Mouse (Mus musculus) cerebellum, adult 11 months (tissue): ENCODE data around the gene Gpc5.

Source experiments
- DNase-seq: peaks from one replicate; pipeline ENCODE4 v3.0.0; 2022

Gpc5 gene

GRCm38 (mm10) chr14:115369611-115370167, 277.7 kb downstream of the Gpc5 start:
- DNase-seq, result no peak

- DNase-seq, result no peak
Measured at GRCm38 (mm10) chr14:115371131-115371530, 279.1 kb downstream of the Gpc5 start.

GRCm38 (mm10) chr14:115391831-115392230, 299.8 kb downstream of the Gpc5 start:
- DNase-seq, result no peak

GRCm38 (mm10) chr14:115392894-115393524, 301.0 kb downstream of the Gpc5 start:
- DNase-seq, result peak; percentile 3

- no peak for DNase-seq
Measured at GRCm38 (mm10) chr14:115406596-115406995, 314.6 kb downstream of the Gpc5 start.

- no peak for DNase-seq
Measured at GRCm38 (mm10) chr14:115407309-115407930, 315.4 kb downstream of the Gpc5 start.

- DNase-seq, result no peak
Measured at GRCm38 (mm10) chr14:115410881-115411280, 318.9 kb downstream of the Gpc5 start.

GRCm38 (mm10) chr14:115411513-115412174, 319.6 kb downstream of the Gpc5 start:
- no peak for DNase-seq

- no peak for DNase-seq
Measured at GRCm38 (mm10) chr14:115412821-115413220, 320.8 kb downstream of the Gpc5 start.

GRCm38 (mm10) chr14:115413429-115413828, 321.4 kb downstream of the Gpc5 start:
- no peak for DNase-seq

- no peak for DNase-seq
Measured at GRCm38 (mm10) chr14:115414545-115414944, 322.5 kb downstream of the Gpc5 start.

- no peak for DNase-seq
Measured at GRCm38 (mm10) chr14:115431967-115432366, 340.0 kb downstream of the Gpc5 start.

- no peak for DNase-seq
Measured at GRCm38 (mm10) chr14:115432368-115432767, 340.4 kb downstream of the Gpc5 start.

- DNase-seq, result no peak
Measured at GRCm38 (mm10) chr14:115436617-115437016, 344.6 kb downstream of the Gpc5 start.

- no peak for DNase-seq
Measured at GRCm38 (mm10) chr14:115444789-115445770, 353.1 kb downstream of the Gpc5 start.

- DNase-seq, result no peak
Measured at GRCm38 (mm10) chr14:115450938-115451337, 358.9 kb downstream of the Gpc5 start.

- no peak for DNase-seq
Measured at GRCm38 (mm10) chr14:115467960-115468359, 375.9 kb downstream of the Gpc5 start.

GRCm38 (mm10) chr14:115475234-115475633, 383.2 kb downstream of the Gpc5 start:
- DNase-seq, result no peak

GRCm38 (mm10) chr14:115477360-115477759, 385.3 kb downstream of the Gpc5 start:
- no peak for DNase-seq

- no peak for DNase-seq
Measured at GRCm38 (mm10) chr14:115485090-115485489, 393.1 kb downstream of the Gpc5 start.

- DNase-seq, result no peak
Measured at GRCm38 (mm10) chr14:115500794-115501193, 408.8 kb downstream of the Gpc5 start.

- DNase-seq, result no peak
Measured at GRCm38 (mm10) chr14:115546516-115547282, 454.7 kb downstream of the Gpc5 start.
